Mouse (Mus musculus) left cerebral cortex, postnatal 25 days (tissue): Measurements from ENCODE around the gene Vmn1r107. TPM values are rescaled to one million over a fixed set of nuclear protein-coding genes. Genes with fewer than 3 reads are reported as not detected.
"Not testable (repeated sequence)": the region's sequence is repeated elsewhere in the genome, so short reads cannot be mapped to it uniquely, and the experiment has no call there.

ENCODE experiments used
- DNase-seq, 2 experiments: peaks; one replicate each; pipeline ENCODE4 v3.0.0; 2022; ENCODE audit warnings: low spot score in 2 of 2, mixed read lengths in 1 of 2
- intact Hi-C: fragments of 180-260 bp; cut with DNase I; formaldehyde crosslinking; loops from one replicate; pipeline ENCODE4 v1.15.1; 2025
- total RNA-seq, 2 experiments: library from RNA; stranded (reverse); gene quantifications; 2 replicates each; pipeline ENCODE4 v1.2.3; 2021

The Vmn1r107 gene
- not detected for total RNA-seq

GRCm38 (mm10) chr7:20668618-20669017 is at the start of gene Vmn1r107:
Gene Vmn1r107, plus strand, starts transcription at chr7:20668918.
- DNase-seq, intact Hi-C loops: not testable (repeated sequence)

- DNase-seq, result not testable (repeated sequence)
Observed at GRCm38 (mm10) chr7:20703116-20703515, 34.4 kb downstream of the Vmn1r107 start, which contains the start of gene Vmn1r111. Gene Vmn1r111, minus strand, starts transcription at chr7:20703216.

More at GRCm38 (mm10) chr7:20703116-20703515, 34.4 kb downstream of the Vmn1r107 start, which contains the start of gene Vmn1r111:
- intact Hi-C loops, result not testable (repeated sequence)

Other genes starting within 250 kb of the Vmn1r107 start
- not detected for gene Vmn1r101, start 226.3 kb upstream of the Vmn1r107 start, total RNA-seq
- not detected for gene Gm10670, start 194.0 kb upstream of the Vmn1r107 start, total RNA-seq
- not detected for gene Vmn1r103, start 158.4 kb upstream of the Vmn1r107 start, total RNA-seq
- not detected for gene Vmn1r104, start 135.1 kb upstream of the Vmn1r107 start, total RNA-seq
- gene Gm5726, start 123.2 kb upstream of the Vmn1r107 start, total RNA-seq, result not detected
- gene Gm4141, start 92.7 kb upstream of the Vmn1r107 start, total RNA-seq, result not detected
- gene Gm4513, start 69.9 kb upstream of the Vmn1r107 start, total RNA-seq, result not detected
- gene Vmn1r111, start 34.3 kb downstream of the Vmn1r107 start, total RNA-seq, result not detected
- gene Gm10668, start 61.7 kb downstream of the Vmn1r107 start, total RNA-seq, result not detected
- gene Vmn1r112, start 102.3 kb downstream of the Vmn1r107 start, total RNA-seq, result not detected
- not detected for gene Vmn1r113, start 118.4 kb downstream of the Vmn1r107 start, total RNA-seq
- gene Vmn1r114, start 143.3 kb downstream of the Vmn1r107 start, total RNA-seq, result not detected
- not detected for gene Vmn1r115, start 176.1 kb downstream of the Vmn1r107 start, total RNA-seq
- not detected for gene Vmn1r116, start 203.3 kb downstream of the Vmn1r107 start, total RNA-seq
- gene Vmn1r117, start 215.2 kb downstream of the Vmn1r107 start, total RNA-seq, result not detected
- not detected for gene Vmn1r118, start 243.4 kb downstream of the Vmn1r107 start, total RNA-seq